Mouse (Mus musculus) T-helper 17 cell (primary cell): Measurements from ENCODE around the gene Nlrc4.
"Not testable (repeated sequence)": the region's sequence is repeated elsewhere in the genome, so short reads cannot be mapped to it uniquely, and the experiment has no call there.

ENCODE experiments used
- in situ Hi-C, 2 experiments: fragments of 300-600 bp; cut with MboI, MseI; formaldehyde crosslinking; loops; 1 replicate in 1 of 2; 2 replicates in 1 of 2; pipeline ENCODE4 v1.15.1; 2025; ENCODE audit warnings: high pct_unique_total_duplicates in 2 of 2

Nlrc4 gene

DNA sequence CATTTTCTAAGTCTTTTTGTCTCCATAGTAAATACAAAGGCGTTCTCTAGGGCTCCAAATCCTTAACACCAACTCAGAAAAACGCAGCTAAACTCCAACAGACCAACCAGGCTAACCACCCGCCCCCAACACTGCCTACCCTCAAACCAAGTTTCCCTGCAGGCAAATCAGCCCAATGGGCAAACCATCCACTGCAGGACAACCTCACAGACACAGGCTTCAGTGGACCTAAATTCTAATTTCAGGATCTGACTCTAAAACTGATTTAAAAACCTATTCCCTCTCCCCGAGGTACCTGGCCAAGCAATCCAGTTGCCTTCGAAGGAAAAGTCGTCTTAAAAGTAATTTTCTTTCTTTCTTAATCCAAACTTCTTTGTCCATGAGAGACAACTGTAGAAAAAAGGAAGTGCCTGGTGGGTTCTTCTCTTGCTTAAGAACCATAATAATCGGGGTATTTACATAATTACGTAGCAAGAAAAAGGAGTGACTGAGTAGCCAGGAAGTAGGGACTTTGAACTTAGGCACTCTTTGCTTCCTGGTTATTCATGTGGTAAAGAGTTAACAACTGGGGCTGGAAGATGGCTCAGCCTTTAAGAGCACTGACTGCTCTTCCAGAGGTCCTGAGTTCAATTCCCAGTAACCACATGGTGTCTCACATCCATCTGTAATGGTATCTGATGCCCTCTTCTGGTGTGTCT, at the start of gene Nlrc4:
Gene Nlrc4 (minus strand): TSS at position 432 of the 698 bp plus-strand sequence.
- in situ Hi-C loops: no loop called here

DNA sequence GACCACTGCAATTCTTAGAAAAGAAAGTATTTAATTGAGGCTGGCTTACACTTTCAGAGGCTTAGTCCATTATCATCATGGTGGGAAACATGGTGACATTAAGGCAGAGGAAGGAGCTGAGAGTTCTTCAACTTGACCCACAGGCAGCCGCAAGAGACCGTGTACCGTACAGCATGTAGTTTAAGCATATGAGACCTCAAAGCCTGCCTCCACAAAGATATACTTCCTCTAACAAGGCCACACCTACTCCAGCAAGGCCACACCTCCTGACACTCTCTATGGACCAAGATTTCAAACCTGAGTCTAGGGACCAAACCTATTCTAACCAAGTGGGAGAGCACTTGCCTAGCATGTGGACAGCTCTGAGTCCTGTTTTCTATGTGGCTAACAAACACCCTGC, 49.7 kb upstream of the Nlrc4 start:
- in situ Hi-C loops: no loop called here

DNA sequence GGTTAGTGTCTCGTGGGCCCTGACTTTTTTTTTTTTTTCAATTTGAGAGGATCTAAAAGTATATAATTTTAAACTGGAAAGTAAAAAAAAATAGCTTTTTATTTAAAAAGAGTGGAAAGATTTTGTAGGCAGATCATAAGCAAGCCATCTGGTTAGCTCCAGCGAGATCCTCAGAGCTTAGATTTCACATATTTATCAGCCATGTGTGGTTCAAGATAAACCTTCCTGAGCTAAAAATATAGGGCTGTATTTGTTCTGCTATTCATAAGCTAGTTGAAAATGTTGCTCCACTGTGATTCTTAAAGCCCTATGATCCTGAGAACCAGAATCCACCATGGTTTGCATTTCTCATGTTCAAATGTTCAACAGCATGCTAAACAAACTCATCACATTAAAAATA, 49.0 kb upstream of the Nlrc4 start:
- in situ Hi-C loops: no loop called here

DNA sequence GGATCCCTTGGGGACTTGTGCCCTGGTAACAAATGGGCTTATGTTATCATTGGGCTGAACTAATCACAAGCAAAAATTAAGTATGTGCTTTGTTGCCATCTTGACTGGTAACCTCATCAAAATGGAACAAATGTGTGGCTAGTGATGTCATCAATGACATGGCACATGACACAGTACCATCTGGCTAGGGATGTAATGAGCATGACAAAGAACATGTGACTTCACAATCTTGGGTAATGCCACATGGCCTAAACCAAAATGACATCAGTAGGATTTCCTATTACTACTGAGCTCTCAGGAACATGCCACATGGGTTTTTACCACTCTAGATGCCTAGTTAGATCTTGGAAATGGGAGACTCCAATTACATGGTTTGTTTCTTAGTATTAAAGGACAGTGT, 42.1 kb upstream of the Nlrc4 start:
- in situ Hi-C loops: no loop called here

DNA sequence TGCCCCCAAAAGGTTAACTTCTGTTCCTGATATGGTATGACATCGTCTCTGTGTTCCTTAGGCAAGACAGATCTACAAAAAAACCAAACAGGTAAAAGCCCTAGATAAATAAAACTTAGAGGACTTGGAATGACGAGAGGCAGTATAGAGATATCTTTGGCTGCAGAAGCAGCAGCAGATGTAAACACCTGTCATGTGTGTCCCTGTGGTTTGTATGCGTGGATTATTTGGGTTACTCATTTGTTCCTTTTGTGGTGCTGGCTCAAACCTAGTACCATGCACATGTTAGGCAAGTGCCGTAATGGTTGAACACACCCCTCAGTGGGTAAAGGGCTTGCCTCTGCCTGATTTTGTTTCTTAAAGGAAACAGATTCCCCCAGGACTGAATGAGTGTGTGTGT, 41.3 kb upstream of the Nlrc4 start:
- in situ Hi-C loops: no loop called here

DNA sequence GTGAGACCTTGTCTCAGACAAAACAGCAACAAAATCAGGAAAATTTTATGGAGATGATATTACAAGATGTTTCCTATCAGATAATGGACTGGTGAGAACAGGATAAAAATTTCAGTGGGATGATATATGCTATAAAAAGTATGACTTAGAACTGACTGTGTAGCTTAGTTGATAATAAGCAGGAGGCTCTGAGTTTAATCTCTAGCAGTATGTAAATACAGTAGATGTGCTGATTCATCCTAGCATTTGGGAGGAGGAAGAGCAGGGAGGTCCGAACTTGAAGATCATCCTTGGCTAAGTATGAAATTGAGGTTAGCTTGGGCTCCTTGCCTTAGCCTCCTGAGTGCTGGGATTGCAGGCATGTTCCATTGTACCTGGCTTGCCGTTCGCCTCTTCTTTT, 32.6 kb upstream of the Nlrc4 start:
- in situ Hi-C loops: loop anchor here in 1 of 2 experiments (10.0 kb wide), 1 partner anchor 1667 kb away; no protein-coding TSS in a partner anchor

DNA sequence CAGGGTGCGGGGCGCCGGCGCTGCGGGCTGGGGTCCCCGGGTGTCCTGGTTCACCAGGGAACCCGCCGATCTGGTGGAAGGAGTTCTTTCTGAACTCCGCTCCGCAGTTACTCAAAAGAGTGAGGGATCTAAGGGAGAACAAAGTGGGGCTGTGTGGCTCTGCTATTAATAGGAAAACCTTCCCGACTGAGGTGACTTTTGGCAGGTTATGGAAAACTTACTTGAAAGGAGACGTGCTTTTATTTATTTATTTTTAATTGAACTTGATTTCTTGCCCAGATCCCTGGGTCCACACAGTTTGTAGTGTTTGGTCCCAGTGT, 30.9 kb upstream of the Nlrc4 start:
- in situ Hi-C loops: loop anchor here in 1 of 2 experiments (10.0 kb wide), 1 partner anchor 1665 kb away; no protein-coding TSS in a partner anchor

DNA sequence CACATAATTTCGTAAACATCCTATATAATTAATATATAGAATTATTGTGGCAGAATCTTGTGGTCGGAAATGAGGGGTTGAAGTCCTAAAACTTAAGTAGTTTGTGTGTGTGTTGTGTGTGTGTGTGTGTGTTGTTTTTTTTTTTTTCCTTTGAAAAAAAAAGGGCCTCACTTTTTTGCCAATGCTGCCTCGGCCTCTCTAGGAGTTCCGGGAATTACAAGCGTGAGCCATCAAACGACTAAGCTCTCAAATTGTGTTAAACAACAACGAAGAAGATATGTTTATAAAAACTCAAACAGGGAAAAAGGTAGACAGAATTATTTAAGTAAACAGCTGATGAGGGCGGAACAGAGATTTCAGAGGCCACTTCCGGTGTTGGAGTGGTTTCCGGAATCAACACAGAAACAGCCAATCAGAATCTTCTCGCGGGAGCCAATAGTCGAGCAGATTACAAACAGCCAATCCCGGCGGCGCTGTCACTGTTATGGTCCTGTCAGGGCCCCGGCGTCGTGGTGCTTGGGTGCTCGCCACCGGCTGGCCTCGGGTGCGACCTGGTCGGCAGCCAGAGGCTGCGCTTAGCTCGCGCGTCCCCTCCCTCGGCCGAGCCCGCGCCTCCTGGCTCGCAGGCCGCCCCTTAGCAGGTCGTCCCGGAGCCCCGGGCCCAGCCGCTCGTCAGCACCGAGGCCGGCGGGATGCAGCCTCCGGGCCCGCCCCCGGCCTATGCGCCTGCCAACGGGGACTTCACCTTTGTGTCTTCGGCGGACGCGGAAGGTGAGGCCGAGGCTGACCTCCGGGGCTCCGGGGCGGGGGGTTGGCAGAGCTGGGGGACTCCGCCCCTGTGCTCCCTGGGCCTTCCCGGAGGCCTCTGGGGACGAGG, 30.3 kb upstream of the Nlrc4 start, which contains the start of gene Yipf4:
Gene Yipf4 (plus strand): TSS at position 470 of the 877 bp plus-strand sequence.
- in situ Hi-C loops: no loop called here

DNA sequence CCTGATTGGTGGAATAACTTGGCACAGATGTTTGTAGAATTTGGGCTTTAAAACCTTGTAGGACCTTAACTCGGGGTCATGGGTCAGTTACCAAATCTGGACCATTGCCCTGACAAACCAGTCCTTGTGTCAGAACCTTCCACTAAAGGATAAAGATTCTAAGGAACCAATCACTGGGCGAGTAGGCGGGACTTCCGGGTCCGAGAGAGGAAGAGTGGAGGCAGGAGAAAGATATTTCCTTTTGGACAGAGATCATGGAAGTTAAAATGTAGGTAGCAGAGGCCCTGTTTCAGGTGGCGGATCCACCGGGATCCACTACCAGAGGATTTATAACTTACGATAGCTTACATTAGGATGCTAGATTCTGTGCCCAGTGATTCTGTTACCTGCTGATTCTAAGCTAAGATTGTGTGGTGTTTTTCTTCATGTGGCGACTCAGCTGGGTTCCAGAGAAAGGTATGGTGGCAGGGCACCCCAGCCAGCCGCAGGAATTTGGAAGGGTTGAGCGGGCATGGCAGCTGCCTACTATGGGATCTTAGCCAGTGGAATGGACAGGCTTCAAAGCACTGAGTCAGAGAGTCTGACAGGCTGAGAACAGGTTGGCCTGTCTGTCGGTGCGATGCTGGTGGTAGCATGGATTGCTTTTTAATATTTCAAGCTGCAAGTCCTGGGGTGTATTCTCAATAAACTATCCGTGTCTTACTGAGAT, 21.6 kb upstream of the Nlrc4 start:
- in situ Hi-C loops: no loop called here

DNA sequence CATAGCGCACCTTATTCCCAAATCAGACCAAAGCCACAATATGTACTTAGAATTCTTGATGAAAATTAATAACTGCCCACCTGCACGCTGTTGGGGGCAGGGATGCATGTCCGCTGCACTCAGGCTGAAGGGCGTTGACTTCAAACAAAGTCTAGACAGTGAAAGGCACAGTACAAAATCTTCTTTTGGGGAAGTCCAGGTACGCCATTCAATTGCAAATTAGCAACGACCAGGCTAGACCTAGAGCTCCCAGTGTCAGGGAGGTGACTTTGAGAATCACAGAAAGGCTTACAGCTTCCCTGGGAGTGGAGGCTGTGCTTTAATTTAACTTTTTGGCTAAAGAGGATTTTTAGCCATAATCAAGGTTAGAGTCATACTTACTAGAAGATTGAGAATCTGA, 11.2 kb upstream of the Nlrc4 start:
- in situ Hi-C loops: not testable (repeated sequence)

DNA sequence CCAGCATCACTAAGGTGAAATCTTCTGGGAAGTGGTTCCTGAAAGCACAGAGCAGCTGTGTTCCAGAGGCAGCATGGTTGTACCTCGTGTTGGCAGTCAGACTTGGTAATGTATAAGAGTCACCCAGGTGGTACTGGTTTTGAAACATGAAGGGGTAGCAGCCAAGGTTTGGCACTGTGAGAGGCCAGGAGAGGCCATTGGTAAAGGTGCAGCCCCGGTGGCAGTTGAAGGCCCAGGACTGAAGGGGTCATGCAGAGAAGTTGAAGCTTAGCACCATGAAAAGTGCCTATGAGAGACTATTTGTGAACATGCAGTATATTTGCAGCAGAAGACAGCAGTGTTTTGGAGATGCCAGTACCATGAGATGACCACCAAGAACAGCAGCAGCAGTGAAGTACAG, 9.0 kb upstream of the Nlrc4 start:
- in situ Hi-C loops: not testable (repeated sequence)

DNA sequence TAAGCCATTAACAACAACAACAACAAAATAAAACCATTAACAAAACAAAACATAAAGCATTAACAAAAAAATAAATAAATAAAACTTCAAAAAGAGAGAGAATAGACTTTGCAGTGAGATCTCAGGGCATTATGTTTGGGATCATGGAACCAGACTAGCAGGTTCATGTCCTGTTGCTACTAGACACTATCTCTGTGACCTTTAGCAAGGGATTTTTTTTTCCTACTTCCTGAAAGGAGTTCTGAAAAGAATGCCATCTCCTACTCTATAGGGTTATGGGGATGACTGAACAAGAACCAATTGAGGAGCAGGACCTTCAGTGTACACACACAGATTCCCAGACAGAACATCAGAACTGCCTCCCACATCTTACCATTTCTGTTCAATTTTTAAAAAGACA, 4.6 kb upstream of the Nlrc4 start:
- in situ Hi-C loops: no loop called here

DNA sequence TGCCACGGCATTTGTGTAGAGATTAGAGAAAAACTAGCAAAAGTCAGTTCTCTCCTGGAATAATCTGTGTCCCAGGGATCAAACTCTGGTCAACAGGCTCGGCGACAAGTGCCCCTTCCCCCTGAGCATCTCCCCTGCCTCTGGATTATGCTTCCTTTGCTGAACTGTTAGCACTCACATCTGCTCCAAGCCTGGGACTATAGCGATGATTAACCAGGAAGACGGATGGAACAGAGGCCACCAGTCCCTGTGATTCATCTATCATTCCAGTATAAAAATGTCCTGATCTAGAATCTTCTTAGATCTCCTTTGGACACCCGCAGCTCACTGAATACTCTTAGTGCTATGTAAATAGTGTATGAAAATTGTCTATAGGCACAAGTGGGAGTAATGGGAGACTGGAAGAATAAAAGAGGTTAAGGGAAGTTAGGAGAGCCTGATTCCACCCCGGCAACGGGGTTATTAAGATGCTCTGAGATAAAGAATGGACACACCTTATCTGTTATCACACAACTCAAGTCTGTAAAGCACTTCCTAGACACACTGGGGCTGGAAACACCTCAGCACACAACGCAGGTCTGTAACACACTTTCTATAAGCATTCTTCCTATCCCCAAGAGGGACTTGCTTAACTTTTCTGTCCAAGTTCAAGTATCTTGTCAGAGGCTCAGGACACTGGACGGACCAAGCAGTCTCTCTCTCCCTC, 817 bp downstream of the Nlrc4 start:
- in situ Hi-C loops: no loop called here

DNA sequence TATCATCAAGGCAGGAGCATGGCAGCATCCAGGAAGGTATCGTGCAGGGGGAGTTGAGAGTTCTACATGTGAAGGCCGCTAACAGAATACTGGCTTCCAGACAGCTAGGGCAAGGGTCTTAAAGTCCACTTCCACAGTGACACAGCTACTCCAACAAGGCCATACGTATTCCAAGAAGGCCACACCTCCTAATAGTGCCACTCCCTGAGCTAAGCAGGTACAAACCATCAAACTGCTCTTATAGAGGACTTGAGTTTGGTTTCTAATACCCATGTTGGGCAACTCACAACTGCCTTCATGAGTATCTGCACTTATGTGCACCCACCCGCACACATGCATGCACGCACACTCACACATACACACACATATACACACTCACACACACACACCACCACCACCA, 2.1 kb downstream of the Nlrc4 start:
- in situ Hi-C loops: no loop called here

DNA sequence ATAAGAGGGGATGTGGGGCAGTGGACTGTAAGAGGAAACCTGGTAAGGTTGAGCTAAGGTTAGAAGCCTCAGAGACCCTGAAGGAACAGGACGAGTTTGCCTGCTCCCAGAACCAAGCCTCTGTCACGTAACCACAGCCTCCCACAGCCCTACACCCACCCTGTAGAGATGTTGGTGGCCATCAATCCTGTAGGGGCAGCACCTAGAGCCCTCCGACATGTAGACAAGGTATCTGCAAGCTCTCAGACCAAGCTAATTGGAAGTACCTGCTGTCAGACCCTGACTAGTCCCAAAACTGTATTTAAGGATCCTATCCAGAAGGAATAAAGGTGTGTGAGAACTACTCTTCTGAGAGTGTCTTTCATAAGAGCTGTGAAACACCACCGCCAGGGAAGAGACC, 3.5 kb downstream of the Nlrc4 start:
- in situ Hi-C loops: no loop called here

DNA sequence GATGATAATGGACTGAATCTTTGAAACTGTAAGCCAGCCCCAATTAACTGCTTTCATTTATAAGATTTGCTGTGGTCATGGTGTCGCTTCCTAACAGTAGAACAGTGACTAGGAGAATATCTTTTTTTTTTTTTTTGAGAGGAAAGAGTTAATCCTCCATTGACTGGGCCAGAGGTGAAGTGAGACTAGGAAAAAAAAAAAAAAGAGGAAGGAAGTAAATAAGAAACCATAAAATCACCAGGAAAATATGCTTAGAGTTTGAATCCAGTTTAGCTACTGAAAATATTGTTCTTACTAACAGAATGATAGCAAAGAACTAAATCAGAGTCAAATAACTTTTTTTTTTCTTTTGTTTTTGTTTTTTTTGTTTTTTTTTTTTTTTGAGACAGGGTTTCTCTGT, 4.3 kb downstream of the Nlrc4 start:
- in situ Hi-C loops: no loop called here

DNA sequence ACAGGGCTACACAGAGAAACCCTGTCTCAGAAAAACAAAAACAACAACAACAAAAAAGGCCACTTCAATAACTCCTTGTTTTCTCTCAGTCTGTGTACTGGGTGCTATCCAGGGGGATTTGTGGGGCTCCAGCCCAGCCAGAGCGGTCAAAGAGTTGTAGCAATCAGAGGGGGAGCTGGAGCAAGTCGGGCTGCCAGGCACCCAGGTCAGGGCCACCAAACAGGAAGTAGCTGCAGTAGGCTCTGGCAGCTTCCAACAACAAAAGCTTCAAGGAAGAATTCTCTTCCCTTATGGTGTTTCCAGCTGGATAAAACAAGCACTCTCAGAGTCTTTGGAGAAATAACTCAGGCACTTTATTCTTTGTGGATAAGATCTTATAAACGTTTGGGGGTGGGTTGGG, 5.0 kb downstream of the Nlrc4 start:
- in situ Hi-C loops: no loop called here

DNA sequence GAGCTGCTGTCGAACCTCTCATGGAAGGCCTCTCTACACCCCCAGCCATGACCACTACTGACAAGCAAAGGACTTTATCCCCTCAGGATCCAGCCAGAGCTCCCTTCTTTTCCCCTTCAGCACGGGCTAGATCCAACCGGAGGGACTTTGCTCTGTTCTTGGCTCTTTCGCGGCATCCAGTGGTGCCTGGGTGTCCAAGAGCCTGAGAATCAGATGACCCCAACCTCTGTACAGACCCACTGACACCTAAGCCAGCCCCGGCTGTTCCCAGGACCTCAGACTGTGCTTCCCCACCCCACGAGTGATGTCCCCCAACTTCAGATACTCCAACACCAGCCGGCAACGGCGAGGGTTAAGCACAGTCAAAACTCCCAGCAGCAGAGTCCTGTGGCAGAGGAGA, 9.2 kb downstream of the Nlrc4 start:
- in situ Hi-C loops: loop anchor here in 1 of 2 experiments (25.0 kb wide), 1 partner anchor 563 kb away; the partner anchor contains the start of gene Ltbp1

DNA sequence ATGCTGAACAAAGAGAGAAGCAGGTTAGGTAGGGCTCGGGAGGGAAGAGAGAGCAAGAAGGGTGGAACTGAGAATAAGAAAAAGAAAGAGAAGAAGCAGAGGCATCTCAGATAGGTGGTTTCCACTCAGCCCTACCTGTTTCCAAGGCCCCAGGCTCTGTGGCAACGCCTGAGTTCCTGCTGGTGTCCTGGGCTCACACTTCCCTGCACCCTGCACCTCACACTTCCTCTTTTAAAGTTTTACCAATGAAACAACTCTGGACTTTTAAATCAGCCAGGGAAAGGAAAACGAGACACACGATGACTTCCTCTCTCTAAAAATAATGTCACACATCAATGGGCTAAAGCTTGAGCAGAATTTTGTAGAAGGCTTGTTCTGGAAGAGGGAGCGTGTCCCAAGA, 18.5 kb downstream of the Nlrc4 start:
- in situ Hi-C loops: loop anchor here in 1 of 2 experiments (25.0 kb wide), 1 partner anchor 572 kb away; the partner anchor contains the start of gene Ltbp1

DNA sequence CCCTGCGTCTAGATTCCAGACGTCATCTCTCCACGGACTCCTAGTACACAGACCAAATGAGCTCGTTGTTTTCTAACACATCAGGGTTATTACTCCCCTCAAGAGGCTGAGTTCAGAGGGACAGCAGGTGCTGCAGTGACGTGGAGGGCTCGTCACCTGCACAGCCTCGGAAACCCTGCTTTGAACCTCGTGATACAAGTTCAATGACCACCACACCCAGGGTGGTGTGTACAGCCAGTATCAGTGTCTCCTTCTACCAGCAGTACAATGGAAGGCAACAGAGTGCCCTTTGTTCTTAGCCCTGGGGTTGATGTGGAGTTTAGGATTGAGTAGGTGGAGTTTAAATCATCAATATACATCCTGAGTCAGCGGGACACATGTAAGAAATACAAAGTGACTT, 21.2 kb downstream of the Nlrc4 start:
- in situ Hi-C loops: loop anchor here in 1 of 2 experiments (25.0 kb wide), 1 partner anchor 575 kb away; the partner anchor contains the start of gene Ltbp1

DNA sequence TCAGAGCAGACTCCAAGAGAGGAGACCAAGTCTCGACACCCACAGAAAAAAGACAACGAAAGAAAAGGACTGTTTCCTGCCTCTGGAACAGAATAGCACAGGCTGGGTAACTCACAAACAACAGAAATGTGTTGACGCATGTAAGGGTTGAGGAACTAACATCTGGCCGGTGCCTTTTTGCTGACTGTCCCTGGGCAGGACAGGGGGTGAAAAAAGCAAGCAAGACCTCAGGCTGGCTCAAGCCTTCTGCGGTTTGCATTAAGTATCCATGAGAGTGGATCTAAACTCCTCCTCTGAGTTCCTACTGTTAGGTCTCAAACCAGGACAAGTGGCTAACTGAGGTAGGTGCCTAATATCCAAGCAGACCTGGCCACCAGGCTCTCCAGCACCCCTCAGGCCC, 26.3 kb downstream of the Nlrc4 start:
- in situ Hi-C loops: loop anchor here in 1 of 2 experiments (25.0 kb wide), 1 partner anchor 580 kb away; the partner anchor contains the start of gene Ltbp1
